Mouse (Mus musculus): ENCODE results near the gene Grin3b. TPM values are rescaled to one million over a fixed set of nuclear protein-coding genes. Genes with fewer than 3 reads are reported as not detected.

The Grin3b gene
- polyA plus RNA-seq, 1 experiment from 2014 or later, result 0.28 TPM

DNA sequence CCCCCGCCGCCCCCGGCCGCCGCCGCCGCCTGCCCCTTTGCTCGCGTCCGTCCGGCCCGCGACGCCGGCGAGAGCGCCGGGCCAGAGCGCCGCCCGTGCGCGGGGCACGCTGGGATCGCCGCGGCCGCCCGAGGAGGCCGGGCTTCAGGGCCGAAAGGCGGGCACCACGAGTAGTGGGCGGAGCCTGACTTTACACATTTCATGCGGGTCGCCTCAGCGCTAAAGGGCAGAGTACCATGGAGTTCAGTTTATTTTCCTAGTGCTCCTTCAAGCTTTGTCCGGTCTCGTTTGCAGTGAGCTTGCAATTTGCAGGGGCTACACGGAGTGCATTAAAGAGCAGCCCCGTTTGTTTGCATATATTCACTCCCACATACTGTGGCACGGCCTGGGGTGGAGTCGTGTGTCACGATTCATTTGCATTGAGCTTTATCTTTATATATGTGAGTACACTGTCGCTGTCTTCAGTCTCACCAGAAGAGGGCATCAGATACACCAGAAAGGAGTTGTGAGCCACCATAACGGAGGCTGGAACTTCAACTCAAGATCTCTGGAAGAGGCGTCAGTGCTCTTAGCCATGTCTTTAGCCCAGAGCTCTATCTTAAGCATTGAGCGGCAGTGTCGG, 13.8 kb downstream of the Grin3b start, which contains the start of gene Tmem259:
TSS of gene Tmem259 (minus strand) at position 136 of the 622 bp plus-strand sequence.
- peak within 1 kb of the TSS; percentile 74 for H3K4me3 ChIP-seq
- peak; percentile 65 for ATAC-seq (replicated peaks; ENCODE audit: insufficient number of reproducible peaks, insufficient read depth, low FRiP score, low read depth)
- H3K9ac ChIP-seq, result peak within 1 kb of the TSS; percentile 92
- no peaks in the 10 kb centered on the region for H3K27me3 ChIP-seq
- peaks cover 58% of the 10 kb centered on the region for H3K4me1 ChIP-seq (replicated peaks)
- H3K27ac ChIP-seq, result peak within 1 kb of the TSS; percentile 92
- H3K9me3 ChIP-seq (replicated peaks), result no peaks in the 10 kb centered on the region
- H3K4me2 ChIP-seq, result peak within 1 kb of the TSS; percentile 75
- under 1% methylated on average over 28 of the region's 49 CpGs for WGBS
- H3K36me3 ChIP-seq, result peaks cover 2% of the 10 kb centered on the region; the same call in 1 of the 2 replicates

DNA sequence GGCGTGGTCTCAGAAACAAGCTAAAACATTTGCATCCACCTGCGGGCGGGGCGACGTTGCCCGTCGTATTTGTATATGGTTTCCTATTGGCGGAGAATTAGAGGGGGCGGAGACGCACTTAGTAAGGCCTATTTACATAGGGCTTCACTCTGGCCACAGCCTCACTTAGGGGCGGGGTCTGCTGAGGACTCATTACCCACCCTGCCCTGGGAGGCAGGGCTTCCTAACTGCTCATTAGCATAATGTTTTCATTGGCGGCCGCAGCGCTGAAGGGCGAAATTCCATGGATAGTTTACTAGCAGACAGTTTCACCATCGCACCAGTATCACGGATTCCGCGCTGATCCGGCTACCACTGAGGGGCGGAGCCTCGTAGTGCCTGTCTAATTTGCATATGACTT, 14.4 kb downstream of the Grin3b start:
- Histone ChIP-seq H3K36me3 (no peaks in the 10 kb centered on the region), H3K4me3 (peak overlapping the region; percentile 74), H3K27ac (peak overlapping the region; percentile 92), H3K4me2 (peak overlapping the region; percentile 75), H3K4me1 (replicated peaks) (peaks cover 61% of the 10 kb centered on the region), H3K9me3 (replicated peaks) (no peaks in the 10 kb centered on the region), H3K9ac (peak overlapping the region; percentile 92), H3K27me3 (no peaks in the 10 kb centered on the region)
- ATAC-seq (replicated peaks; ENCODE audit: insufficient number of reproducible peaks, insufficient read depth, low FRiP score, low read depth), result peak; percentile 92
- WGBS, result under 1% methylated on average over 22 of the region's 22 CpGs

DNA sequence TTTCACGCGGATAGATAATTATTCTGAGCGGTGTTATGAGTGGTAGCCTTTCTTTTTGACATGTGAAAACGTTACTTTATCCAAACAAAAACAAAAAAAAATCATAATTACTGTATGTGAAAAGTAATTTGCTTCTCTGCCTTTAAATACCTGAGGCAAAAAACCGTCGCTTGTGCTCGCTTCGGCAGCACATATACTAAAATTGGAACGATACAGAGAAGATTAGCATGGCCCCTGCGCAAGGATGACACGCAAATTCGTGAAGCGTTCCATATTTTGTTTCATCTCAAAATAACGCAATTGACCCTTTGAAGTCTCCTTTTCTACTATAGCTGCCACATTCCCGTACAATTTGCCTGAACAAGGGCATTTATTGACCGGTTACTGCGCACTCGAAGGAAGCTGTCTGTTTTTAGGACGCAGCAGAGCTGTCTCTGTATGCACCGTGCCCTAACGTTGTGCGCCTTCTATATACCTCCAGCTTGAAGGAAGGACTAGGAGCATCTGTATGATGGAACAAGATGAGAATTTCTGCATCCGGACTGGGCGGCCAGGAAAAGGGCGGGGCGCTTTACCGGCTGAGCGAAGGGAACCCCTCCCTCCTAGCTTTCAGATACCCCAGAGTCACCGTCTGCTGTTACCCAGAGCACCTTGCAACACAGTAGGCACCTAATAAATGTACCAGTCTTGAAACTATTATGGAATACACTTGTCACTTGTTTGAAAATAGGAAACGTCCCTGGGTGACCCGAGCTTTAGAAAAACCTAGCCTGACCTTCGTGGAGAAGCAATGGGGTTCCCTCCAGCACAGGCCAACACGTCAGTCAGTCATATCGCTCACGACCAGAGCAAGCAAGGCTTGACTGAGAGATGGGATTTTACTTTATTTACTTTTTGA, 15.1 kb downstream of the Grin3b start:
- peak overlapping the region; percentile 56 for H3K9ac ChIP-seq
- H3K27me3 ChIP-seq, result no peaks in the 10 kb centered on the region
- no peak for ATAC-seq (replicated peaks; ENCODE audit: insufficient number of reproducible peaks, insufficient read depth, low FRiP score, low read depth)
- WGBS, result 3% methylated on average over 35 of the region's 35 CpGs
- H3K9me3 ChIP-seq (replicated peaks), result no peaks in the 10 kb centered on the region
- H3K27ac ChIP-seq, result peak overlapping the region; percentile 92
- peak overlapping the region; percentile 74 for H3K4me3 ChIP-seq
- peaks cover 61% of the 10 kb centered on the region for H3K4me1 ChIP-seq (replicated peaks)
- no peaks in the 10 kb centered on the region for H3K36me3 ChIP-seq
- H3K4me2 ChIP-seq, result peak overlapping the region; percentile 75

DNA sequence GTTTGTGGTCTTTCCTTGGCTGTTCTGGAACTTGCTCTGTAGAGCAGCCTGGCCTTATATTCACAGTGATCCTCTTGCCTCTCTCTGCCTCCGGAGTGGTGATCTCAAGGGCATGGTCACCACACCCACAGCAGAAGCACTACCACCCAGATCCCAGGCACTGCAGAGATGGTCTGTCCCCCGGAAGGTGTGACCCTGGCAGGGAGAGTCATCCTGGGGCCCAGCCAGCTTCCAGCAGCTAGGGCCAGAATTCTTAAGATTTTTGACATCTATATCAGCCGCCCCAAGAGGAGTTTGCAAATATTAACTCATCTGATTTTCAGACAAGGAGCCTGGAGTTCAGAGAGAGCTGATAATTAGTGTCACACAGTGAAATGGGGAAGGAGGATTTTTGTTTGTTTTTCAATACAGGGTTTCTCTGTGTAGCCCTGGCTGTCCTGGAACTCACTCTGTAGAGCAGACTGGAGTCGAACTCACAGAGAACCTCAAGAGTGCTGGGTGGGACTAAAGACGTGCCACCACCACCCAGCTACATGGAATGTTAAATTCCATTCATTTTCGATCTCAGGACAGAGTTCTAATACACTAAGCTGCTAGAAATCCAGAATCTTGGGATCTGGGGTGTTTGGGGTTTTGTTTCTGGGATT, 15.8 kb downstream of the Grin3b start:
- Histone ChIP-seq H3K9me3 (replicated peaks) (no peaks in the 10 kb centered on the region), H3K27me3 (no peaks in the 10 kb centered on the region), H3K4me3 (peak overlapping the region; percentile 74), H3K36me3 (peaks cover 6% of the 10 kb centered on the region), H3K9ac (peak overlapping the region; percentile 56), H3K4me2 (peak overlapping the region; percentile 75), H3K4me1 (replicated peaks) (peaks cover 68% of the 10 kb centered on the region), H3K27ac (peak overlapping the region; percentile 92)
- 20% methylated on average over 6 of the region's 6 CpGs for WGBS
- no peak for ATAC-seq (replicated peaks; ENCODE audit: insufficient number of reproducible peaks, insufficient read depth, low FRiP score, low read depth)

DNA sequence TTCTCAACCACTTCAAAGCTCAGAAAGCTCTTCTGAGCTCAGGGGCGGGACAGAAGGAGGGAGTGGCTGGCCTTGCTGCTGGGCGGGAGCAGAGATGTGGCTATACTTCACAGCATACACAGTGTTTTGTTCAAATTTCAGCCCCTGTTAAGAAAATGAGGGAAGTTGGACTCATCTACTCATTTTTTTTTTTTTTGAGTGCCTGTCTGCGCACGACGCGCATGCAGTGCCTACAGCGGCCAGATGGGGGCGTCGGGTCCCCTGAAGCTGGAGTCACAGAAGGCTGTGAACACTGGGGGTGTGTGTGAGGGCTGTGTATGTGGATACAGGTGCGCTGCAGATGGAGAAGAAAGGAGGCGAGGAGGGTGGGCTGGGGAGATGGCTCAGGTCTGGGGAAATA, 16.4 kb downstream of the Grin3b start:
- WGBS, result 6% methylated on average over 11 of the region's 11 CpGs
- H3K4me1 ChIP-seq (replicated peaks), result peaks cover 66% of the 10 kb centered on the region
- no peak for ATAC-seq (replicated peaks; ENCODE audit: insufficient number of reproducible peaks, insufficient read depth, low FRiP score, low read depth)
- H3K9ac ChIP-seq, result no peak overlapping the region
- H3K36me3 ChIP-seq, result peaks cover 12% of the 10 kb centered on the region
- no peaks in the 10 kb centered on the region for H3K9me3 ChIP-seq (replicated peaks)
- H3K27ac ChIP-seq, result peak overlapping the region; percentile 92
- no peaks in the 10 kb centered on the region for H3K27me3 ChIP-seq
- peak overlapping the region; percentile 74; the same call in 1 of the 2 replicates for H3K4me3 ChIP-seq
- peak overlapping the region; percentile 75 for H3K4me2 ChIP-seq

DNA sequence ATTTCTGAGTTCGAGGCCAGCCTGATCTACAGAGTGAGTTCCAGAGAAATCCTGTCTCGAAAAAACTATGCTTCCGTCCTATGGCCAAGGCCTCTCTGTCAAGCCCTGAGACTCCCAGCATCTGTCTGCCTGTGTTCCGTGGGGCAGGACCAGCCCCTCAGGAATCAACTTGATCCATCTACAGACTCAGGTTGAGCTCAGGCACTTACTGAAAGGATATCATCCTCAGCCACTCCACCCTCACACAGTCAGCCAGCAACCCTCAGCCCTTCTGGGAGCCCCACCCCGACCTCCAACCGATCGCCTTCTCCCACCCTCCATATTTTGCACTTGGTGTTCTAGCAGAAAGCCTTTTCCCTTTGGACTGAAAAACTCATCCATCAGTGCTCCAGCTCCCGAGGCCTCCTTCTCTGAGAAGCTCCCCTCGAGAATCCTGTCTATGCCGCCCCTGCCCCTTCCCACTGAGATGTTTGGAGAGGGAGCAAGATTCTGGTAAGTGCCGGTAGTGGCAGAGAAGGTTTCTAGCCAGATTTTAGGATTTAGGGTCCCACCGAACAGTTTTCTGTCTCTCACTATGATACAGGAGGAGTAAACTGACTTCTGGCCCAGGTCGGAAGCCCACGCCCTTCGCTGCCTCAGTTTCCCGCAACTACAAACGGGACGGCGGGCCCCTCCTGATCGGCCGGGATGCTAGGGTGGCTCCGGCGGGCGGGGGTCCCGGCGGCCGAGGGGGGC, 17.4 kb downstream of the Grin3b start:
- no peaks in the 10 kb centered on the region for H3K9me3 ChIP-seq (replicated peaks)
- peaks cover 58% of the 10 kb centered on the region for H3K4me1 ChIP-seq (replicated peaks)
- H3K9ac ChIP-seq, result peak overlapping the region; percentile 82
- H3K4me2 ChIP-seq, result peak overlapping the region; percentile 75
- peaks cover 22% of the 10 kb centered on the region for H3K36me3 ChIP-seq
- H3K4me3 ChIP-seq, result peak overlapping the region; percentile 74
- peak overlapping the region; percentile 92 for H3K27ac ChIP-seq
- no peak for ATAC-seq (replicated peaks; ENCODE audit: insufficient number of reproducible peaks, insufficient read depth, low FRiP score, low read depth)
- no peaks in the 10 kb centered on the region for H3K27me3 ChIP-seq
- 8% methylated on average over 27 of the region's 27 CpGs for WGBS

DNA sequence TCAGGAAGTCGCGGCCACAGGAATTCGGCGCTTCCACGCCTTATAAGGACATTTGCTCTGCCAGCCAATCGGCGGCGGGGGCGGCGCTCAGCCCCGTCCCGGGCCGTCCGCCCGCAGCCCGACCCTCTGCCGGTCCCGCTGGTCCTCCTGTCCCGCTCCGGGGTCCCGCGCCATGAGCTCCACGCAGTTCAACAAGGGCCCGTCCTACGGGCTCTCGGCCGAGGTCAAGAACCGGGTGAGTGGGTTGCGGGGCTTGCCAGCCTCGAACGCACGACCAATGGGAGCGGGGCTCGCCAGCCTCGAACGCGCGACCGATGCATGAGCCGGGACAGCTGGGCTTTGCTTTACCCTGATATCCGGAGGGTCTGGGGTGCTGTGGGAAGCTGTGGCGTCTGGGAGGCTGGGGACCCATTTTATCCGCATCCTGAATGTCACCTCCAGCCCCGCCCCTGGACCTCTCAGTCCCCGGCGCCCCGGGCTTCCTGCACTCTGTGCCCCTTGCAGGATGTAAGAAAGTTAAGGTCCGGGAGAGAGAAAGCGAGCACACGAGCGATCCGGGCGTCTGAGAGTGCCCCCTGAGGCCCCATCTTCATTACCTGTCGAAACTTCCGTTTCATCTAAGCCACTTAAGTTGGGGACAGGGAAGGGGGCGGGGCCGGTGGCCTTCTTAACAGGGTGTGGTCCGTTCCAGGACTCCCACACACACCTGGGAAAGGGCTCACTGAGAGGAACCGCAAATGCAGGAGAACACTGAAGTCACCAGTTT, 18.2 kb downstream of the Grin3b start, which contains the start of gene Cnn2:
TSS of gene Cnn2 (plus strand) at position 79 of the 766 bp plus-strand sequence.
- H3K4me3 ChIP-seq, result peak within 1 kb of the TSS; percentile 74
- under 1% methylated on average over 59 of the region's 59 CpGs for WGBS
- no peaks in the 10 kb centered on the region for H3K9me3 ChIP-seq (replicated peaks)
- ATAC-seq (replicated peaks; ENCODE audit: insufficient number of reproducible peaks, insufficient read depth, low FRiP score, low read depth), result peak; percentile 14; the same call in 1 of the 2 replicates
- H3K36me3 ChIP-seq, result peaks cover 29% of the 10 kb centered on the region
- H3K9ac ChIP-seq, result peak within 1 kb of the TSS; percentile 82
- H3K4me2 ChIP-seq, result peak within 1 kb of the TSS; percentile 75
- peaks cover 51% of the 10 kb centered on the region for H3K4me1 ChIP-seq (replicated peaks)
- H3K27ac ChIP-seq, result peak within 1 kb of the TSS; percentile 92
- no peaks in the 10 kb centered on the region for H3K27me3 ChIP-seq

DNA sequence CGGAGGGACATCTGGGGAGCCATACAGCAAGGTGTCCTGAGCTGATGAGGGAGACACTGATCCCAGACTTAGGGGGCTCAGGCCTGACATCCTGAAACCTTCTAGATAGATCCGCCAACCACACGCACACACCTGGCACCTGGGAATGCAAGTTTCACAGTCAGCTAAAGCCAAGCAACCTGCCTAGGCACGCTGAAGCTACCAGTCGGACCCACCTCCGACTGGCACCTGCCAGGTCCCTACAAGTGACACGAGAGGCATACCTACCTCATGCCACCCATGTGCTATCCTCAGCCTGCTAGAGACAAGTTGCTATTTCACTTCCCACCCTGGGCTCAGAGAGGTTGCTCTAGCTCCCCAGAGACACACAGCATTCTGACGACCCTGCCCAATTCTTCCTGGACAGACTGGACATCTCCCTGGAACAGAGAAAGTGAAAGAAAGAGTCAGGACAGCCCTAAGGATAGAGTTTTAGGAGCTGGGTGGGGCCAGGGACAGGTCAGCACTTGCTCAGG, 18.8 kb downstream of the Grin3b start:
- Histone ChIP-seq H3K27ac (peak overlapping the region; percentile 92), H3K4me3 (peak overlapping the region; percentile 74), H3K36me3 (peaks cover 36% of the 10 kb centered on the region), H3K27me3 (no peaks in the 10 kb centered on the region), H3K9me3 (replicated peaks) (no peaks in the 10 kb centered on the region), H3K4me2 (peak overlapping the region; percentile 75), H3K9ac (peak overlapping the region; percentile 82), H3K4me1 (replicated peaks) (peaks cover 54% of the 10 kb centered on the region)
- no peak for ATAC-seq (replicated peaks; ENCODE audit: insufficient number of reproducible peaks, insufficient read depth, low FRiP score, low read depth)
- 22% methylated on average over 8 of the region's 8 CpGs for WGBS

DNA sequence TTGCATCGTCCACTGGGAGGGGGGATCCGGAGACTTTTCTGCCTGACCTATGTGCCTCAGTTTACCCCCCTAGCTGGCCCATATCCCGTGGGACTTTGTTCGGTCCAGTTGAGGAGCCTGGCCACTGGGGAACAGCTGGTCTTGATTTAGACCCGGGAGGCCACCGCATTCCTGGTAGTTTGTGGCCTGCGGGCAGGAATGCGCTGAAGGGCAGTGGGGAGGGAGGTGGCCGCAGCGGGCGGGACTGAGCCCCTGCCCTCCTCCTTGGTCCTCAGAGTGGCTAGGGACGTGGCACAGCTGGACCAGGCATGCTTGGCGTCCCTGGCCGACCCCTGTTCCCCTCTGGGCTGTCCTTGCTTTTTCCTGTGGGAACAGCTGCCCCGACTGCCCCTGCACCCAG, 19.4 kb downstream of the Grin3b start:
- H3K27me3 ChIP-seq, result no peaks in the 10 kb centered on the region
- H3K9me3 ChIP-seq (replicated peaks), result no peaks in the 10 kb centered on the region
- peak overlapping the region; percentile 75 for H3K4me2 ChIP-seq
- WGBS, result 14% methylated on average over 15 of the region's 15 CpGs
- peaks cover 58% of the 10 kb centered on the region for H3K4me1 ChIP-seq (replicated peaks)
- peak overlapping the region; percentile 74 for H3K4me3 ChIP-seq
- H3K36me3 ChIP-seq, result peaks cover 41% of the 10 kb centered on the region
- H3K27ac ChIP-seq, result peak overlapping the region; percentile 92
- H3K9ac ChIP-seq, result peak overlapping the region; percentile 82
- no peak for ATAC-seq (replicated peaks; ENCODE audit: insufficient number of reproducible peaks, insufficient read depth, low FRiP score, low read depth)

DNA sequence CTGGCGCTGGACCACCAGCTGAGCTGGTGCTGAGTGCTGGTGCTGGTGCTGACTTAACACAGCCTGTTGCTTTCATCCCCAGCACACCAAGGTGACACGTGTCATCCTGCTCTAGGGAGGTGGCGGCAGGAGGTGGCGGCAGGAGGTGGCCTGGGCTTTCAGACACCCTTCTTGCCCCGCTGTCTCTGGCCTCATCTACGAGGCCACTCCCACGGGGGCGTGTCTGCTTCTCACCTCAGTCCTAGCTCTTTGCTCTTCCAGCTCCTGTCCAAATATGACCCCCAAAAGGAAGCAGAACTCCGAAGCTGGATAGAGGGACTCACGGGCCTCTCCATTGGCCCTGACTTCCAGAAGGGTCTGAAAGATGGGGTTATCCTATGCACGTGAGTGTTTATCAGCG, 20.6 kb downstream of the Grin3b start:
- H3K4me2 ChIP-seq, result peak overlapping the region; percentile 75; the same call in 1 of the 2 replicates
- H3K9me3 ChIP-seq (replicated peaks), result no peaks in the 10 kb centered on the region
- no peak for ATAC-seq (replicated peaks; ENCODE audit: insufficient number of reproducible peaks, insufficient read depth, low FRiP score, low read depth)
- peaks cover 56% of the 10 kb centered on the region for H3K4me1 ChIP-seq (replicated peaks)
- no peak overlapping the region for H3K9ac ChIP-seq
- WGBS, result 78% methylated on average over 12 of the region's 12 CpGs
- H3K27ac ChIP-seq, result 0 out of 2 replicates have a peak overlapping the region, but pooled peaks have one; percentile 19
- H3K4me3 ChIP-seq, result peak overlapping the region; percentile 16
- H3K36me3 ChIP-seq, result peaks cover 50% of the 10 kb centered on the region
- H3K27me3 ChIP-seq, result no peaks in the 10 kb centered on the region

Measured in heart, embryonic 15.5 days (tissue).